Mouse (Mus musculus): ENCODE results near the gene Iscu.

Gene Iscu

DNA sequence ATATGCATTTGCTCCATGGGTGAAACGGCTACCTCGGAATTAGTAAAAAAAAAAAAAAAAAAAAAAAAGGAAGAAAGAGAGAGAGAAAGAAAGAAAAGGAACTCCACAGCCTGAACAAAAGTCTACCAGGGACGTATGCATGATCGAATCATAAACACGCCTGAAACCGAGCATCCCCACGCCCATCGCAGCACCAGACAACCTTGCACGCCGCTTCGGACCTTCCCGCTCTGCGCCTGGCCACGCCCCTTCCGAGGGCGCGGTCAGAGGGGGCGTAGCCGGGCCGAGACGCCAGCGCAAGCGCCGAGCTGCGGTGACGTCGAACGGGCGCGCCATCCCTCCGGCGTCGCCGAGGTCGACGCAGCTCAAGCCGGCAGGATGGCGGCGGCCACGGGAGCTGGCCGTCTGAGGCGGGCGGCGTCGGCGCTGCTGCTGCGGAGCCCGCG is at the start of gene Iscu, which contains the start of gene Sart3:
TSS of gene Iscu (plus strand) at position 299 of the 446 bp plus-strand sequence.
TSS of gene Sart3 (minus strand) at position 61 of the 446 bp plus-strand sequence.
- Histone ChIP-seq H3K27me3 (ENCODE audit: control insufficient read depth, insufficient read depth, low read length, poor library complexity, severe bottlenecking) (no peaks in the 10 kb centered on the region), H3K36me3 (ENCODE audit: control insufficient read depth, insufficient read depth, low read length, poor library complexity, severe bottlenecking) (peaks cover 6% of the 10 kb centered on the region)
- DNase-seq (ENCODE audit: low read depth, low spot score): peak; percentile 98

- DNase-seq (ENCODE audit: low read depth, low spot score): no peak
- Histone ChIP-seq H3K36me3 (ENCODE audit: control insufficient read depth, insufficient read depth, low read length, poor library complexity, severe bottlenecking) (no peaks in the 10 kb centered on the region), H3K27me3 (ENCODE audit: control insufficient read depth, insufficient read depth, low read length, poor library complexity, severe bottlenecking) (no peaks in the 10 kb centered on the region)
These were observed 48.8 kb upstream of the Iscu start for GRCm38 (mm10) chr5:113723567-113724237.

GRCm38 (mm10) chr5:113724446-113724845 is 48.1 kb upstream of the Iscu start, which contains the start of gene 1700069L16Rik:
1700069L16Rik (minus strand) TSS chr5:113724772.
- H3K27me3 ChIP-seq (ENCODE audit: control insufficient read depth, insufficient read depth, low read length, poor library complexity, severe bottlenecking): no peaks in the 10 kb centered on the region
- peak; percentile 82 for DNase-seq (ENCODE audit: low read depth, low spot score)

DNA sequence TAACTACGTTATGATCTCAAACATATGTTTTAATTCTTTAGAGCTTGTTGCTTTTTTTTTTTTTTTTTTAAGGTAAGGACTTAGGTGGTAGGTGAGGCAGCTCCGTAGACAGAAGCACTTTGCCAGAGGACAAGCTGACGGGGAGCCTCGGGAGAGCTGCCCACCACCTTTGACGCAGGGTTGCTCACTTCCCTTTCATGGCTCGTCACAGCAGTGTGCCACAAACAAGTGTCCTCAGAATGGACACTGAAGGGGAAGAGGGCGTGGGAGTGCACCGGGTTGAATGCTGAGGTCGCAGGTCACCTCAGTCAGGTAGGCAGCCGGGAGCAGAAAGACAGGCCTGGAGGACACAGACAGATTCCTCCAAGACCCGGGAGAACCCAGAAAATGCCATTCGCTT is 47.1 kb upstream of the Iscu start:
- Histone ChIP-seq H3K27me3 (ENCODE audit: control insufficient read depth, insufficient read depth, low read length, poor library complexity, severe bottlenecking) (no peaks in the 10 kb centered on the region), H3K36me3 (ENCODE audit: control insufficient read depth, insufficient read depth, low read length, poor library complexity, severe bottlenecking) (no peaks in the 10 kb centered on the region)
- DNase-seq (ENCODE audit: low read depth, low spot score): no peak

More at GRCm38 (mm10) chr5:113724446-113724845, 48.1 kb upstream of the Iscu start, which contains the start of gene 1700069L16Rik:
- H3K36me3 ChIP-seq (ENCODE audit: control insufficient read depth, insufficient read depth, low read length, poor library complexity, severe bottlenecking): no peaks in the 10 kb centered on the region

DNA sequence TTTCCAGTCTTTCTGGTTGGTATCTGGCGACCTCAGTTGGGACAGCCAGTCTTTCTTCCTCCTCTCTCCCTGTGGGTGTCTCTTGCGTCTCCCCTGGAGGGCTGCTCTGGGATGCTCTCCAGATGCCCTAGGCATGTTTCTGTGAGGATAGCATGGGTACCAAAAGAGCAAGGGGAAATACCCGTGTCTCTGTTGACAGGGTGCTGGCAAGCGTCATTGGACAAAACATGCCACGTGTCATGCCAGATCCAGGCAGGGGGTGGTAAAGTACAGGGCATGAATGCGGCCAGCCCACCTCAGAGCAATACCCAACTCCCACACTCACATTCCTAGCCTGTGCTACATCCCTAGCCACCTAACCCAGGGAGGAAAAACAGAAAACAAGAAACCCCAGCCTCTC is 45.9 kb upstream of the Iscu start:
- no peaks in the 10 kb centered on the region for H3K27me3 ChIP-seq (ENCODE audit: control insufficient read depth, insufficient read depth, low read length, poor library complexity, severe bottlenecking)
- no peaks in the 10 kb centered on the region for H3K36me3 ChIP-seq (ENCODE audit: control insufficient read depth, insufficient read depth, low read length, poor library complexity, severe bottlenecking)
- DNase-seq (ENCODE audit: low read depth, low spot score): no peak

GRCm38 (mm10) chr5:113727238-113727637 is 45.3 kb upstream of the Iscu start:
- Histone ChIP-seq H3K36me3 (ENCODE audit: control insufficient read depth, insufficient read depth, low read length, poor library complexity, severe bottlenecking) (no peaks in the 10 kb centered on the region), H3K27me3 (ENCODE audit: control insufficient read depth, insufficient read depth, low read length, poor library complexity, severe bottlenecking) (no peaks in the 10 kb centered on the region)
- no peak for DNase-seq (ENCODE audit: low read depth, low spot score)

DNA sequence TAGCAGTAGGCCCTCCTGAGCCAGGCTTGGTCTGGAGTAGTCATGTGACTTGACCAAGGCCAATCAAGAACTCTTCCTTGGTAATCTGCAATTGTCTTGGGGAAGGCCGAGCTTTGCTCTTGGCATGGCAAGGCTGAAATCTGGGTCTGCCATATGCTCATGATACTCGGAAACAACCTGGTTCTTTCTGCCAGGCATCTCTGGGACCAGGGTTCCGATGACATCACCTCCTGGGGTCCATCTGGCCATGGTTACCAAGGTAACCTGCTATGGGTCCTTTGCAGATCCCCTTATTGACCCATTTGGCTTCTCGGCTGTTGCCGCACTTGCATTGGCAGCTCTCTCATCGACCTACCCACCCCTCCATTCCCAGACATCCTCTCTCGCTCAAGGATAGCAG is 44.5 kb upstream of the Iscu start:
- H3K36me3 ChIP-seq (ENCODE audit: control insufficient read depth, insufficient read depth, low read length, poor library complexity, severe bottlenecking): no peaks in the 10 kb centered on the region
- no peaks in the 10 kb centered on the region for H3K27me3 ChIP-seq (ENCODE audit: control insufficient read depth, insufficient read depth, low read length, poor library complexity, severe bottlenecking)
- DNase-seq (ENCODE audit: low read depth, low spot score): no peak

GRCm38 (mm10) chr5:113728691-113729090 is 43.9 kb upstream of the Iscu start:
- no peak for DNase-seq (ENCODE audit: low read depth, low spot score)
- H3K27me3 ChIP-seq (ENCODE audit: control insufficient read depth, insufficient read depth, low read length, poor library complexity, severe bottlenecking): no peaks in the 10 kb centered on the region
- H3K36me3 ChIP-seq (ENCODE audit: control insufficient read depth, insufficient read depth, low read length, poor library complexity, severe bottlenecking): no peaks in the 10 kb centered on the region

- no peak for DNase-seq (ENCODE audit: low read depth, low spot score)
- H3K36me3 ChIP-seq (ENCODE audit: control insufficient read depth, insufficient read depth, low read length, poor library complexity, severe bottlenecking): no peaks in the 10 kb centered on the region
- H3K27me3 ChIP-seq (ENCODE audit: control insufficient read depth, insufficient read depth, low read length, poor library complexity, severe bottlenecking): no peaks in the 10 kb centered on the region
These were observed 41.9 kb upstream of the Iscu start for GRCm38 (mm10) chr5:113730641-113731121.

DNA sequence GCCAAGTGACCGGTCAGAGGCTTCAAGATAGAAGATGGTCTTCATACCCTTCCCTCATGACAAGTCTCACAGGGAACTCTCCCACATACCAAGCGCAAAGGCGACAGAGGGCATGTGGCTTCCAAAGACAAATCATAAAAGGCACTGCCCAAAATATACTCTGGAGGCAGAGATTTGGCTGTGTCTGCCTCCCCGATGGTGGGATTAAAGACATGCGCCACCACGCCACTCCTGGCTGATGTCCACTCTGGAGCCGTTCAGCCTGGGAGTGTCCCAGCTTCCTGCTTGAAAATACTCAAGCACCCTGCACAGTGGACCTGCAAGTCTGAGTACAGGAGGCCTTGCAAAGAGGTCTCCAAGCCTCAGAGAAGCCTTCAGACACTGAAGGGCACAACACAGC is 41.4 kb upstream of the Iscu start:
- H3K36me3 ChIP-seq (ENCODE audit: control insufficient read depth, insufficient read depth, low read length, poor library complexity, severe bottlenecking): no peaks in the 10 kb centered on the region

DNA sequence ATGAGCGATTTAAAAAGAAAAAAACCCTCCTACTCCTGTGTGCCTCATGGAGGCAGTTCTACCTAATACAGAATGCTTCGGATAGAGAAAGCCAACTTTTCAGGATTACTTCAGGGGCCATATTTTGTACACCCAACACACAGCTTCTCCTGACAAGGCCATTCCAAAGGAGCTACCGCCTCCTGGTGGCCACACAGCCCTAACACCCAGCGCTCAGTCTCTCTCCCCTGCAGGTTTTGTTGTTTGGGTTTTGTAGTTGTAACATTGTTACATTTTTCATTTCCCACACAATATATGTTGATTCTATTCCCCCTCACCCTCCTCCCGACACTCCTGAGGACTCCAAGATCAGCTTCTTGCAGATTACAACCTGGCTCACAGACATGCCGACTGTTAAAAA is 40.4 kb upstream of the Iscu start:
- peak; percentile 58 for DNase-seq (ENCODE audit: low read depth, low spot score)
- no peaks in the 10 kb centered on the region for H3K36me3 ChIP-seq (ENCODE audit: control insufficient read depth, insufficient read depth, low read length, poor library complexity, severe bottlenecking)
- no peaks in the 10 kb centered on the region for H3K27me3 ChIP-seq (ENCODE audit: control insufficient read depth, insufficient read depth, low read length, poor library complexity, severe bottlenecking)

More for the DNA sequence above, 41.4 kb upstream of the Iscu start:
- H3K27me3 ChIP-seq (ENCODE audit: control insufficient read depth, insufficient read depth, low read length, poor library complexity, severe bottlenecking): no peaks in the 10 kb centered on the region
- no peak for DNase-seq (ENCODE audit: low read depth, low spot score)

DNA sequence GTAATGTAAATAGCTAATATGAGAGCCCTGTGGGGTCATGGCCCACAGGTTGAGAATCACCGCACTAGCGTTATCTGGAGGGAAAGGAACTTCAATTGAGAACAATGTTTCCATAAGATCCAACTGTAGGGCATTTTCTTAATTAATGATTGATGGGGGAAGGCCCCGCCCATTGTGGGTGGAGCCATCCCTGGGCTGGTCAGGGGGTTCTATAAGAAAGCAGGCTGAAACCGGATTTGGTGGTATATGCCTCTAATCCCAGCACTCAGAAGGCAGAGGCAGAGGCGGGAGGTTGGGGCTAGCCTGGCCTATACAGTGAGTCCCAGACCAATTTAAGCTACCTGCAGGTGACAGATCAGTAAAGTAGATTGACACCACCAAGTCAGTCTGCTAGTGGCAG is 38.2 kb upstream of the Iscu start:
- Histone ChIP-seq H3K36me3 (ENCODE audit: control insufficient read depth, insufficient read depth, low read length, poor library complexity, severe bottlenecking) (no peaks in the 10 kb centered on the region; the same call in 1 of the 2 replicates), H3K27me3 (ENCODE audit: control insufficient read depth, insufficient read depth, low read length, poor library complexity, severe bottlenecking) (no peaks in the 10 kb centered on the region)
- no peak for DNase-seq (ENCODE audit: low read depth, low spot score)

DNA sequence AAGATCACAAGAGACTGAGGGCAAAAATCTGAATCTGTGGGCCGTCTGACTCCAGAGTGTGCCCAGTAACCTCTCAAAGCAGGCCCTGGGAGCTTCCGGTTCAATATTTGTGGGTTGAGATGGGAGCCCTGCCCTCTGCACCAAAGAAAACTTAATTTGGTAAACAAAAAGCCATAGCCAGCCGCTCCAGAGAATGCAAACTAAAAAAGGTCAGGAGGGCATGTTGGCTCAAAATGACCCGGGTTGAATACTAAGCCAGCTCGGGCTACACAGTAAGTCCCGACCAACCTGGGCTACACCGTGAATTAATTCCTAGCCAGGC is 37.6 kb upstream of the Iscu start:
- no peaks in the 10 kb centered on the region; the same call in 1 of the 2 replicates for H3K36me3 ChIP-seq (ENCODE audit: control insufficient read depth, insufficient read depth, low read length, poor library complexity, severe bottlenecking)
- no peak for DNase-seq (ENCODE audit: low read depth, low spot score)
- no peaks in the 10 kb centered on the region for H3K27me3 ChIP-seq (ENCODE audit: control insufficient read depth, insufficient read depth, low read length, poor library complexity, severe bottlenecking)

GRCm38 (mm10) chr5:113735345-113736112 is 37.0 kb upstream of the Iscu start, which contains the start of gene Ficd:
Ficd (plus strand) TSS chr5:113735803.
- peak; percentile 96 for DNase-seq (ENCODE audit: low read depth, low spot score)
- no peaks in the 10 kb centered on the region for H3K27me3 ChIP-seq (ENCODE audit: control insufficient read depth, insufficient read depth, low read length, poor library complexity, severe bottlenecking)
- H3K36me3 ChIP-seq (ENCODE audit: control insufficient read depth, insufficient read depth, low read length, poor library complexity, severe bottlenecking): peaks cover 2% of the 10 kb centered on the region

DNA sequence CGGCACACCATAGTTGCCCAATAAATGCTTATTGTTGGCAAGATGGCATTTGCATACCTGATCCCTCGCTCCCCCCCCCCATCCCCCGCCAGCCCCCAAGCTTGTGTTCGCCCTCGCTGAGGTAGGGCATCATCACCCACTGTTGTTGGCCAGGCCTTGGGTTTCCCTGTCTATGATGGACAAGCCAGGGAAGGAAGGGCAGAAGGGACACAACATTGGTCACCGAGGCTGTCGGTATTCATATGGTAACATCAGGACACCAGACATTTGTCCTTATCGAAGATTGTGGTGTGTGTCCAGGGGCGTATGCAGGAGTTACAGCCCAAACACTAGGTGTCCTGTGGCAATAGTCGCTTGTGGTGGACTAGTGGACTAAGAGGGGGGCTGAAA is 36.4 kb upstream of the Iscu start:
- no peaks in the 10 kb centered on the region for H3K27me3 ChIP-seq (ENCODE audit: control insufficient read depth, insufficient read depth, low read length, poor library complexity, severe bottlenecking)
- no peak for DNase-seq (ENCODE audit: low read depth, low spot score)

More for the DNA sequence above, 36.4 kb upstream of the Iscu start:
- peaks cover 2% of the 10 kb centered on the region for H3K36me3 ChIP-seq (ENCODE audit: control insufficient read depth, insufficient read depth, low read length, poor library complexity, severe bottlenecking)
